In genomic region chr17:29355841-29356478, GRCm38 (mm10) we compare ENCODE assay signal across 8 mouse cellular contexts. TPM values are rescaled to one million over a fixed set of nuclear protein-coding genes. Genes with fewer than 3 reads are reported as not detected.
DNase-seq lines count a peak whose midpoint lies in the region; ATAC-seq and TF ChIP-seq lines count a peak whose summit lies in the region.

No protein-coding gene starts in this region.

- peak overlapping the region; percentile 28; the same call in 1 of the 2 replicates for H3K4me3 ChIP-seq in embryonic facial prominence, embryonic 15.5 days (replicated peaks)
- peak overlapping the region; percentile 33; the same call in 1 of the 2 replicates for H3K4me3 ChIP-seq in heart, postnatal 0 days (ENCODE audit: low read depth, low read length)
- H3K4me3 ChIP-seq in stomach, postnatal 0 days (ENCODE audit: low read depth, low read length), result no peak overlapping the region

- no peaks in the 10 kb centered on the region for H3K36me3 ChIP-seq in embryonic facial prominence, embryonic 15.5 days
- H3K36me3 ChIP-seq in heart, postnatal 0 days (replicated peaks; ENCODE audit: control insufficient read depth, insufficient read depth, low read length), result no peaks in the 10 kb centered on the region
- H3K36me3 ChIP-seq in stomach, postnatal 0 days (ENCODE audit: control insufficient read depth, insufficient read depth, low read length), result no peaks in the 10 kb centered on the region

- 30% methylated on average over 17 of the region's 17 CpGs for WGBS in embryonic facial prominence, embryonic 15.5 days
- WGBS in heart, postnatal 0 days, result 3% methylated on average over 17 of the region's 17 CpGs
- 10% methylated on average over 17 of the region's 17 CpGs for WGBS in stomach, postnatal 0 days

- TF ChIP-seq EP300 in heart, postnatal 0 days (IDR thresholded peaks at IDR 0.05; ENCODE audit: low read depth), result peak; percentile 54; the same call in 1 of the 2 replicates
- no peak for TF ChIP-seq EP300 in stomach, postnatal 0 days (optimal IDR thresholded peaks at IDR 0.05)

- ATAC-seq in embryonic facial prominence, embryonic 15.5 days (ENCODE audit: insufficient number of reproducible peaks, low FRiP score, low TSS enrichment, low read depth), result peak; percentile 52
- ATAC-seq in heart, postnatal 0 days (ENCODE audit: insufficient read depth, low read depth), result peak; percentile 86
- peak; percentile 55; the same call in 1 of the 2 replicates for ATAC-seq in stomach, postnatal 0 days (ENCODE audit: low FRiP score, low TSS enrichment)

- no peaks in the 10 kb centered on the region for H3K27me3 ChIP-seq in embryonic facial prominence, embryonic 15.5 days
- no peaks in the 10 kb centered on the region for H3K27me3 ChIP-seq in heart, postnatal 0 days (ENCODE audit: control insufficient read depth, insufficient read depth, low read length)
- no peaks in the 10 kb centered on the region for H3K27me3 ChIP-seq in stomach, postnatal 0 days (ENCODE audit: control insufficient read depth, insufficient read depth, low read length)

- H3K9ac ChIP-seq in embryonic facial prominence, embryonic 15.5 days, result 0 out of 2 replicates have a peak overlapping the region, but pooled peaks have one; percentile 9
- H3K9ac ChIP-seq in heart, postnatal 0 days (replicated peaks; ENCODE audit: low read depth, low read length), result peak overlapping the region; percentile 40
- peak overlapping the region; percentile 50 for H3K9ac ChIP-seq in stomach, postnatal 0 days (ENCODE audit: low read length)

- H3K4me2 ChIP-seq in embryonic facial prominence, embryonic 15.5 days (replicated peaks), result peak overlapping the region; percentile 47
- peak overlapping the region; percentile 58 for H3K4me2 ChIP-seq in heart, postnatal 0 days (ENCODE audit: low read depth, low read length)
- peak overlapping the region; percentile 39 for H3K4me2 ChIP-seq in stomach, postnatal 0 days (replicated peaks; ENCODE audit: low read depth)

- TF ChIP-seq CTCF in heart, postnatal 0 days (IDR thresholded peaks at IDR 0.05; ENCODE audit: low read depth), result no peak
- 0 out of 2 replicates have a peak, but pooled peaks have one; percentile 6 for TF ChIP-seq CTCF in stomach, postnatal 0 days (IDR thresholded peaks at IDR 0.05; ENCODE audit: low read depth)

- H3K9me3 ChIP-seq in embryonic facial prominence, embryonic 15.5 days (replicated peaks), result no peaks in the 10 kb centered on the region
- no peaks in the 10 kb centered on the region for H3K9me3 ChIP-seq in heart, postnatal 0 days (replicated peaks; ENCODE audit: control insufficient read depth, low read length)
- H3K9me3 ChIP-seq in stomach, postnatal 0 days (ENCODE audit: control insufficient read depth, low read length), result no peaks in the 10 kb centered on the region

- DNase-seq in layer of hippocampus, postnatal 10 days (ENCODE audit: low spot score in 2 of 2), result peak; percentile 51 to 67
- DNase-seq in layer of hippocampus, adult 8-10 months (ENCODE audit: low spot score in 2 of 2), result no peak
- DNase-seq in heart, postnatal 0 days (ENCODE audit: low spot score), result peak; percentile 91
- peak; percentile 86 for DNase-seq in kidney, postnatal 14 days
- peak; percentile 49 for DNase-seq in mesoderm, embryonic 11.5 days (ENCODE audit: low read depth, low spot score)
- peak; percentile 63 for DNase-seq in stomach, postnatal 0 days (ENCODE audit: low spot score)
- DNase-seq in spleen, adult 18-20 months, result no peak

- H3K4me1 ChIP-seq in embryonic facial prominence, embryonic 15.5 days, result peaks cover 17% of the 10 kb centered on the region
- H3K4me1 ChIP-seq in heart, postnatal 0 days (ENCODE audit: control insufficient read depth, insufficient read depth), result peaks cover 20% of the 10 kb centered on the region
- peaks cover 6% of the 10 kb centered on the region for H3K4me1 ChIP-seq in stomach, postnatal 0 days (replicated peaks; ENCODE audit: control insufficient read depth, insufficient read depth)

- peak overlapping the region; percentile 84 for H3K27ac ChIP-seq in embryonic facial prominence, embryonic 15.5 days (replicated peaks)
- peak overlapping the region; percentile 98 for H3K27ac ChIP-seq in heart, postnatal 0 days (ENCODE audit: low read depth)
- H3K27ac ChIP-seq in stomach, postnatal 0 days (replicated peaks), result peak overlapping the region; percentile 95

RNA-seq across cellular contexts. Expression of gene Fgd2, which starts 4.8 kb away (rescaled TPM):
- 10 to 100 TPM in 1 of 2 experiments, 1 to 10 TPM in 1; 7.8 to 13.0 TPM for total RNA-seq in layer of hippocampus, postnatal 10 days (2021)
- total RNA-seq in layer of hippocampus, adult 8-10 months (2022), result 10 to 100 TPM in 2 of 4 experiments, 1 to 10 TPM in 2; 5.5 to 13.8 (median 10.3) TPM
- 14.5 and 15.3 TPM in 2 replicates for polyA plus RNA-seq in embryonic facial prominence, embryonic 15.5 days (2015; fragmentation: Nextera tagmentation; extraction: Ambion mirVana)
- total RNA-seq in heart, postnatal 0 days (2014; rRNA removed; ENCODE audit: low replicate concordance), result 1.4 and 6.3 TPM in 2 replicates
- polyA plus RNA-seq in heart, postnatal 0 days (2015; fragmentation: Nextera tagmentation; extraction: Ambion mirVana), result 1.6 and 2.3 TPM in 2 replicates
- 5.9 and 8.2 TPM in 2 replicates for polyA plus RNA-seq in stomach, postnatal 0 days (2015; fragmentation: Nextera tagmentation; extraction: Ambion mirVana)

RNA-seq across cellular contexts. Expression of gene Mtch1, which starts 8.2 kb away (rescaled TPM):
- 100 to 1,000 TPM; 505 to 511 TPM for total RNA-seq in layer of hippocampus, postnatal 10 days (2021)
- 100 to 1,000 TPM; 562 to 622 (median 577) TPM for total RNA-seq in layer of hippocampus, adult 8-10 months (2022)
- 337 and 355 TPM in 2 replicates for polyA plus RNA-seq in embryonic facial prominence, embryonic 15.5 days (2015; fragmentation: Nextera tagmentation; extraction: Ambion mirVana)
- total RNA-seq in heart, postnatal 0 days (2014; rRNA removed; ENCODE audit: low replicate concordance), result 357 and 380 TPM in 2 replicates
- 208 and 209 TPM in 2 replicates for polyA plus RNA-seq in heart, postnatal 0 days (2015; fragmentation: Nextera tagmentation; extraction: Ambion mirVana)
- polyA plus RNA-seq in stomach, postnatal 0 days (2015; fragmentation: Nextera tagmentation; extraction: Ambion mirVana), result 189 and 201 TPM in 2 replicates

RNA-seq across cellular contexts. Expression of gene Pi16, which starts 38.5 kb away (rescaled TPM):
- total RNA-seq in layer of hippocampus, postnatal 10 days (2021), result 1 to 10 TPM; 1.7 to 2.1 TPM
- total RNA-seq in layer of hippocampus, adult 8-10 months (2022), result 1 to 10 TPM in 2 of 4 experiments, under 1 TPM in 2; 0.83 to 1.3 (median 1.1) TPM
- polyA plus RNA-seq in embryonic facial prominence, embryonic 15.5 days (2015; fragmentation: Nextera tagmentation; extraction: Ambion mirVana), result 2.7 and 2.8 TPM in 2 replicates
- total RNA-seq in heart, postnatal 0 days (2014; rRNA removed; ENCODE audit: low replicate concordance), result 3.6 and 12.4 TPM in 2 replicates
- 4.5 and 4.8 TPM in 2 replicates for polyA plus RNA-seq in heart, postnatal 0 days (2015; fragmentation: Nextera tagmentation; extraction: Ambion mirVana)
- 1.3 TPM in 2 replicates for polyA plus RNA-seq in stomach, postnatal 0 days (2015; fragmentation: Nextera tagmentation; extraction: Ambion mirVana)

Comparison
In these comparisons a context has a peak if more than half of its experiments do, and no peak if none do; other contexts are left out.
1. DNase-seq: peak in layer of hippocampus, postnatal 10 days (2 of 2), heart, postnatal 0 days (single experiment), kidney, postnatal 14 days (single experiment), mesoderm, embryonic 11.5 days (single experiment) and stomach, postnatal 0 days (single experiment); none in layer of hippocampus, adult 8-10 months (0 of 2) and spleen, adult 18-20 months (0 of 2).
2. Peak in every context shown above with its lines, with median percentiles within 50 percentile points of each other: ATAC-seq, H3K27ac ChIP-seq, H3K4me2 ChIP-seq and H3K9ac ChIP-seq.